Mouse (Mus musculus) CH12.LX (cell line): Measurements from ENCODE around the gene Pfkl.

Experiments used
- CTCF ChIP-seq, 2 experiments: IDR thresholded peaks in 1 of 2; conservative IDR thresholded peaks in 1 of 2; 2 replicates each; pipeline ENCODE4 v1.5.1; 2011 to 2012; ENCODE audit warnings: low read depth in 2 of 2, low read length in 2 of 2, improper control_type of control experiment in 1 of 2, inconsistent platforms in 1 of 2, mild to moderate bottlenecking in 1 of 2, moderate library complexity in 1 of 2
- HCFC1 ChIP-seq: IDR thresholded peaks from 2 replicates; pipeline ENCODE4 v1.6.1; 2012; ENCODE audit warnings: low read depth, mild to moderate bottlenecking, inconsistent platforms, low read length, improper control_type of control experiment
- ZMIZ1 ChIP-seq: IDR thresholded peaks from 2 replicates; pipeline ENCODE4 v1.6.1; 2012; ENCODE audit warnings: low read depth, mild to moderate bottlenecking, inconsistent platforms, low read length, improper control_type of control experiment

- TF ChIP-seq CTCF (conservative IDR thresholded peaks at IDR 0.05 in 1 of 2, IDR thresholded peaks at IDR 0.05 in 1 of 2; ENCODE audit: low read depth in 2 of 2, low read length in 2 of 2) (no peak), ZMIZ1 (no peak), HCFC1 (no peak)
These were observed 39.7 kb upstream of the Pfkl start for GRCm38 (mm10) chr10:78049519-78050035.
